Mouse (Mus musculus) kidney, embryonic 16.5 days (tissue): ENCODE measurements around the gene Mettl21e. TPM values are rescaled to one million over a fixed set of nuclear protein-coding genes. Genes with fewer than 3 reads are reported as not detected.

Experiments
- ATAC-seq: fragments of 200-750 bp; cut with Nextera tagmentation; 2 replicates; pipeline ENCODE4 v1.8.0; 2017; ENCODE audit warnings: moderate TSS enrichment; ENCODE audit not compliant: low FRiP score, low TSS enrichment
- H3K27ac ChIP-seq: fragments of 300-500 bp; sonication (generic); 2 replicates; pipeline ENCODE4 v1.5.1; 2014; ENCODE audit warnings: low read length
- H3K27me3 ChIP-seq: fragments of 300-500 bp; sonication (generic); 2 replicates; pipeline ENCODE4 v1.6.1; 2014; ENCODE audit warnings: low read length, control low read depth, mixed read lengths; ENCODE audit not compliant: insufficient read depth
- H3K36me3 ChIP-seq: fragments of 300-500 bp; sonication (generic); 2 replicates; pipeline ENCODE4 v1.6.1; 2014; ENCODE audit warnings: low read length, control low read depth, mixed read lengths; ENCODE audit not compliant: insufficient read depth
- H3K4me1 ChIP-seq: fragments of 300-500 bp; sonication (generic); 2 replicates; pipeline ENCODE4 v1.6.1; 2014; ENCODE audit warnings: low read length, control low read depth, mixed read lengths; ENCODE audit not compliant: insufficient read depth
- H3K4me2 ChIP-seq: fragments of 300-500 bp; sonication (generic); replicated peaks from 2 replicates; pipeline ENCODE4 v1.6.1; 2014; ENCODE audit warnings: low read depth, low read length
- H3K4me3 ChIP-seq: fragments of 300-500 bp; sonication (generic); 2 replicates; pipeline ENCODE4 v1.5.1; 2014; ENCODE audit warnings: mild to moderate bottlenecking, low read length
- H3K9ac ChIP-seq: fragments of 300-500 bp; sonication (generic); replicated peaks from 2 replicates; pipeline ENCODE4 v1.6.1; 2014; ENCODE audit warnings: low read length
- H3K9me3 ChIP-seq: fragments of 300-500 bp; sonication (generic); 2 replicates; pipeline ENCODE4 v1.6.1; 2016; ENCODE audit warnings: low read length, control low read depth
- WGBS: fragments of 180-500 bp; shearing (Covaris S2); extraction: QIAGEN DNeasy Blood & Tissue Kit; methylation state at CpG from one replicate; pipeline ENCODE4 v1.1.7; 2014; 5-methylcytosine and 5-hydroxymethylcytosine counted together
- polyA plus RNA-seq: library from polyadenylated mRNA; unstranded; fragments of >200 nt; fragmentation: Nextera tagmentation; extraction: Ambion mirVana; gene quantifications from 2 replicates; pipeline ENCODE4 v1.2.1, GENCODE M21; 2015

Mettl21e gene
- polyA plus RNA-seq, 1 experiment from 2014 or later = 0.07 TPM

- no peak overlapping the region for H3K4me2 ChIP-seq
- H3K4me3 ChIP-seq = no peak overlapping the region
- no peak overlapping the region for H3K27ac ChIP-seq
- ATAC-seq = no peak
- no peaks in the 10 kb centered on the region for H3K36me3 ChIP-seq
- no peaks in the 10 kb centered on the region for H3K27me3 ChIP-seq
- H3K4me1 ChIP-seq = no peaks in the 10 kb centered on the region
- H3K9ac ChIP-seq = no peak overlapping the region
- WGBS = 93% methylated on average over 15 of the region's 15 CpGs
- no peaks in the 10 kb centered on the region for H3K9me3 ChIP-seq
Measured at GRCm38 (mm10) chr1:44202876-44203275, 15.9 kb downstream of the Mettl21e start.

GRCm38 (mm10) chr1:44198273-44199171 is 20.2 kb downstream of the Mettl21e start:
- Histone ChIP-seq H3K27ac (no peak overlapping the region), H3K4me3 (peak overlapping the region; percentile 52), H3K9ac (peak overlapping the region; percentile 61), H3K4me1 (no peaks in the 10 kb centered on the region), H3K27me3 (no peaks in the 10 kb centered on the region), H3K9me3 (no peaks in the 10 kb centered on the region), H3K36me3 (no peaks in the 10 kb centered on the region), H3K4me2 (peak overlapping the region; percentile 94)
- 13% methylated on average over 47 of the region's 47 CpGs for WGBS
- peak; percentile 67; the same call in 1 of the 2 replicates for ATAC-seq

- Histone ChIP-seq H3K27ac (no peak overlapping the region), H3K4me1 (no peaks in the 10 kb centered on the region), H3K36me3 (peaks cover 3% of the 10 kb centered on the region), H3K9ac (no peak overlapping the region), H3K4me3 (no peak overlapping the region), H3K9me3 (no peaks in the 10 kb centered on the region), H3K27me3 (no peaks in the 10 kb centered on the region), H3K4me2 (no peak overlapping the region)
- no peak for ATAC-seq
Measured at GRCm38 (mm10) chr1:44186396-44186795, 32.4 kb downstream of the Mettl21e start.

GRCm38 (mm10) chr1:44178086-44178485 is 40.7 kb downstream of the Mettl21e start:
- H3K4me1 ChIP-seq = no peaks in the 10 kb centered on the region
- peaks cover 51% of the 10 kb centered on the region for H3K36me3 ChIP-seq
- WGBS = 92% methylated on average over 5 of the region's 5 CpGs
- no peak overlapping the region for H3K4me3 ChIP-seq
- ATAC-seq = no peak
- no peak overlapping the region for H3K9ac ChIP-seq
- H3K27me3 ChIP-seq = no peaks in the 10 kb centered on the region
- H3K27ac ChIP-seq = no peak overlapping the region
- no peaks in the 10 kb centered on the region for H3K9me3 ChIP-seq
- H3K4me2 ChIP-seq = no peak overlapping the region

- no peak for ATAC-seq
- no peak overlapping the region for H3K4me3 ChIP-seq
- H3K36me3 ChIP-seq = peaks cover 66% of the 10 kb centered on the region
- H3K27me3 ChIP-seq = no peaks in the 10 kb centered on the region
- no peak overlapping the region for H3K9ac ChIP-seq
- H3K27ac ChIP-seq = no peak overlapping the region
- H3K9me3 ChIP-seq = peaks cover 11% of the 10 kb centered on the region
- H3K4me2 ChIP-seq = no peak overlapping the region
- 89% methylated on average over 8 of the region's 8 CpGs for WGBS
- H3K4me1 ChIP-seq = no peaks in the 10 kb centered on the region
Measured at GRCm38 (mm10) chr1:44173903-44174302, 44.9 kb downstream of the Mettl21e start.

- Histone ChIP-seq H3K4me1 (no peaks in the 10 kb centered on the region), H3K27me3 (no peaks in the 10 kb centered on the region), H3K36me3 (peaks cover 67% of the 10 kb centered on the region), H3K4me3 (no peak overlapping the region), H3K9me3 (peaks cover 11% of the 10 kb centered on the region), H3K27ac (no peak overlapping the region), H3K9ac (no peak overlapping the region), H3K4me2 (no peak overlapping the region)
- no peak for ATAC-seq
- WGBS = 94% methylated on average over 4 of the region's 4 CpGs
Measured at GRCm38 (mm10) chr1:44172656-44173055, 46.1 kb downstream of the Mettl21e start.

GRCm38 (mm10) chr1:44167859-44168383 is 50.8 kb downstream of the Mettl21e start:
- H3K36me3 ChIP-seq = peaks cover 58% of the 10 kb centered on the region
- no peak overlapping the region for H3K4me3 ChIP-seq
- WGBS = 91% methylated on average over 3 of the region's 3 CpGs

GRCm38 (mm10) chr1:44162389-44162788 is 56.4 kb downstream of the Mettl21e start:
- no peak for ATAC-seq
- H3K4me2 ChIP-seq = no peak overlapping the region
- peaks cover 64% of the 10 kb centered on the region for H3K36me3 ChIP-seq
- no peak overlapping the region for H3K4me3 ChIP-seq
- H3K9me3 ChIP-seq = no peaks in the 10 kb centered on the region
- no peaks in the 10 kb centered on the region for H3K4me1 ChIP-seq
- 97% methylated on average over 5 of the region's 5 CpGs for WGBS
- H3K27ac ChIP-seq = no peak overlapping the region
- no peak overlapping the region for H3K9ac ChIP-seq
- H3K27me3 ChIP-seq = no peaks in the 10 kb centered on the region

More at GRCm38 (mm10) chr1:44167859-44168383, 50.8 kb downstream of the Mettl21e start:
- H3K9me3 ChIP-seq = peaks cover 11% of the 10 kb centered on the region
- ATAC-seq = no peak
- no peak overlapping the region for H3K27ac ChIP-seq
- no peaks in the 10 kb centered on the region for H3K27me3 ChIP-seq
- no peaks in the 10 kb centered on the region for H3K4me1 ChIP-seq
- no peak overlapping the region for H3K9ac ChIP-seq
- no peak overlapping the region for H3K4me2 ChIP-seq

- no peak for ATAC-seq
- H3K4me3 ChIP-seq = no peak overlapping the region
- no peak overlapping the region for H3K27ac ChIP-seq
- H3K9me3 ChIP-seq = no peaks in the 10 kb centered on the region
- no peaks in the 10 kb centered on the region for H3K27me3 ChIP-seq
- 96% methylated on average over 6 of the region's 6 CpGs for WGBS
- no peaks in the 10 kb centered on the region for H3K4me1 ChIP-seq
- H3K9ac ChIP-seq = no peak overlapping the region
- H3K36me3 ChIP-seq = peaks cover 59% of the 10 kb centered on the region
- no peak overlapping the region for H3K4me2 ChIP-seq
Measured at GRCm38 (mm10) chr1:44161818-44162217, 56.9 kb downstream of the Mettl21e start.

- no peak overlapping the region for H3K4me2 ChIP-seq
- no peaks in the 10 kb centered on the region for H3K4me1 ChIP-seq
- H3K9ac ChIP-seq = no peak overlapping the region
- H3K4me3 ChIP-seq = no peak overlapping the region
- H3K36me3 ChIP-seq = peaks cover 46% of the 10 kb centered on the region
- H3K27ac ChIP-seq = no peak overlapping the region
- ATAC-seq = no peak
- 89% methylated on average over 6 of the region's 6 CpGs for WGBS
- no peaks in the 10 kb centered on the region for H3K9me3 ChIP-seq
- no peaks in the 10 kb centered on the region for H3K27me3 ChIP-seq
Measured at GRCm38 (mm10) chr1:44158317-44158716, 60.4 kb downstream of the Mettl21e start.
